Mouse (Mus musculus) stomach, postnatal 0 days (tissue): ENCODE results near the gene Cacna1g. TPM values are rescaled to one million over a fixed set of nuclear protein-coding genes. Genes with fewer than 3 reads are reported as not detected.

ENCODE experiments used
- ATAC-seq: fragments of 200-750 bp; cut with Nextera tagmentation; 2 replicates; pipeline ENCODE4 v1.8.0; 2017; ENCODE audit not compliant: low FRiP score, low TSS enrichment
- DNase-seq: peaks from one replicate; pipeline ENCODE4 v3.0.0-alpha.2; 2016; ENCODE audit warnings: low spot score
- H3K27ac ChIP-seq: fragments of 300-500 bp; sonication (generic); replicated peaks from 2 replicates; pipeline ENCODE4 v1.5.1; 2014; ENCODE audit warnings: mild to moderate bottlenecking, control low read depth
- H3K27me3 ChIP-seq: fragments of 300-500 bp; sonication (generic); 2 replicates; pipeline ENCODE4 v1.6.1; 2014; ENCODE audit warnings: low read length; ENCODE audit not compliant: control insufficient read depth, insufficient read depth
- H3K36me3 ChIP-seq: fragments of 300-500 bp; sonication (generic); 2 replicates; pipeline ENCODE4 v1.6.1; 2014; ENCODE audit warnings: low read length, mixed read lengths; ENCODE audit not compliant: control insufficient read depth, insufficient read depth
- H3K4me1 ChIP-seq: fragments of 300-500 bp; sonication (generic); replicated peaks from 2 replicates; pipeline ENCODE4 v1.6.1; 2014; ENCODE audit warnings: antibody characterized with exemption; ENCODE audit not compliant: control insufficient read depth, insufficient read depth
- H3K4me2 ChIP-seq: fragments of 300-500 bp; sonication (generic); replicated peaks from 2 replicates; pipeline ENCODE4 v1.6.1; 2014; ENCODE audit warnings: low read depth, mild to moderate bottlenecking, control low read depth, moderate library complexity
- H3K4me3 ChIP-seq: fragments of 300-500 bp; sonication (generic); 2 replicates; pipeline ENCODE4 v1.5.1; 2014; ENCODE audit warnings: low read depth, low read length, control low read depth
- H3K9ac ChIP-seq: fragments of 300-500 bp; sonication (generic); 2 replicates; pipeline ENCODE4 v1.6.1; 2014; ENCODE audit warnings: mild to moderate bottlenecking, low read length, control low read depth, mixed read lengths
- H3K9me3 ChIP-seq: fragments of 300-500 bp; sonication (generic); 2 replicates; pipeline ENCODE4 v1.6.1; 2016; ENCODE audit warnings: low read length; ENCODE audit not compliant: control insufficient read depth
- CTCF ChIP-seq: IDR thresholded peaks from 2 replicates; pipeline ENCODE4 v1.5.1; 2016; ENCODE audit warnings: antibody characterized with exemption, low read depth, mild to moderate bottlenecking, moderate library complexity
- EP300 ChIP-seq: optimal IDR thresholded peaks from 2 replicates; pipeline ENCODE3; 2016; ENCODE audit warnings: antibody characterized with exemption
- WGBS: fragments of 180-500 bp; shearing (Covaris S2); extraction: QIAGEN DNeasy Blood & Tissue Kit; methylation state at CpG from one replicate; pipeline ENCODE4 v1.1.7; 2014; 5-methylcytosine and 5-hydroxymethylcytosine counted together
- polyA plus RNA-seq: library from polyadenylated mRNA; unstranded; fragments of >200 nt; fragmentation: Nextera tagmentation; extraction: Ambion mirVana; gene quantifications from 2 replicates; pipeline ENCODE4 v1.2.1, GENCODE M21; 2015

Gene Cacna1g
- polyA plus RNA-seq, 1 experiment from 2014 or later, result 1.8 TPM

DNA sequence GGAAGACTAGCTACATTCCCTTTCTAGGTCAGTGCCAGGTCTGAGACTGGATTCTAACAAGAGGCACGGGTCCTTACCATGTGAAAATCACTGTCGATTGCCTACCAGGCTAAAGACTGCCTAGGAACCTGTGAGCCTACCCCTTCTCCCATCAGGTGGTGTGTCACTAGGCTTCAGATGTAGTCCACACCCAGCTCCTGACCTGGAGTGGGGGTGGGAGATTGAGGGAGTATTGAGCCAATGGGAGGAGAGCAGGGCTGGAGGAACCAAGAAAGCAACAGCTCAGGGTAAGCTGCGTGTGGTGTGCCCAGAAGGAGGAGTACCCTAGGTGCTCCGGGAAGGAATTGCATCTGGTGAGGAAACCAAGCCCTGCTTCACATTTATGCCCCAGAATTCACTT is 60.0 kb downstream of the Cacna1g start:
- H3K9me3 ChIP-seq, result no peaks in the 10 kb centered on the region
- H3K9ac ChIP-seq, result no peak overlapping the region
- H3K27me3 ChIP-seq, result no peaks in the 10 kb centered on the region
- DNase-seq (no peak), ATAC-seq (peak; percentile 36)
- H3K4me3 ChIP-seq, result no peak overlapping the region
- WGBS, result 35% methylated on average over 4 of the region's 4 CpGs
- TF ChIP-seq CTCF, result no peak
- TF ChIP-seq EP300, result no peak
- H3K36me3 ChIP-seq, result no peaks in the 10 kb centered on the region
- H3K4me2 ChIP-seq, result no peak overlapping the region
- H3K27ac ChIP-seq, result no peak overlapping the region
- H3K4me1 ChIP-seq, result no peaks in the 10 kb centered on the region; the same call in 1 of the 2 replicates

DNA sequence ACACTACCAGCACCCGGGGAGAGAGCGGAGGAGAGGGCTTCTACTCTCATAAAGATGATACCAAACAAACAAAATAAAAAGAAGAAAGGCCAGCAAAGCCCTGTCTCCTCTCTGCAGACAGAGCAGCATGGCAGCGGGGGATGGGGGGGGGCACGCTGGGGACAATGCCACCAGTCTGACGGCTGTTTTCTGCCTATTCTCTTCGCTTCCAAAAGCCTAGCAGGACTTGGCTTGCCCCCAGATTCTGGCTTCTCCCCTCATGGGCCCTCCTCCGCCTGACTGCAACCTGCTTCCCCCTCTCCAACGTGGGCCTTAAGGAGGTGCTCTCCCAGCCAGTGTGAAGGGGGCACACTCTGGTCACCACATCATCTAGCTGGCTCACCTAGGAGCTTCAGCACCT is 60.5 kb downstream of the Cacna1g start:
- DNase-seq (no peak), ATAC-seq (no peak)
- no peaks in the 10 kb centered on the region for H3K27me3 ChIP-seq
- 43% methylated on average over 8 of the region's 8 CpGs for WGBS
- no peak overlapping the region for H3K4me2 ChIP-seq
- H3K4me1 ChIP-seq, result no peaks in the 10 kb centered on the region; the same call in 1 of the 2 replicates
- TF ChIP-seq CTCF (no peak), EP300 (no peak)
- H3K4me3 ChIP-seq, result no peak overlapping the region
- H3K36me3 ChIP-seq, result no peaks in the 10 kb centered on the region
- H3K27ac ChIP-seq, result no peak overlapping the region
- no peaks in the 10 kb centered on the region for H3K9me3 ChIP-seq
- H3K9ac ChIP-seq, result no peak overlapping the region

GRCm38 (mm10) chr11:94412998-94413469 is 61.0 kb downstream of the Cacna1g start:
- Histone ChIP-seq H3K9me3 (no peaks in the 10 kb centered on the region), H3K9ac (no peak overlapping the region), H3K36me3 (no peaks in the 10 kb centered on the region), H3K27ac (no peak overlapping the region), H3K27me3 (no peaks in the 10 kb centered on the region), H3K4me2 (no peak overlapping the region), H3K4me3 (no peak overlapping the region), H3K4me1 (no peaks in the 10 kb centered on the region; the same call in 1 of the 2 replicates)
- DNase-seq, result no peak
- TF ChIP-seq CTCF (no peak), EP300 (no peak)
- 46% methylated on average over 10 of the region's 10 CpGs for WGBS
- no peak for ATAC-seq

DNA sequence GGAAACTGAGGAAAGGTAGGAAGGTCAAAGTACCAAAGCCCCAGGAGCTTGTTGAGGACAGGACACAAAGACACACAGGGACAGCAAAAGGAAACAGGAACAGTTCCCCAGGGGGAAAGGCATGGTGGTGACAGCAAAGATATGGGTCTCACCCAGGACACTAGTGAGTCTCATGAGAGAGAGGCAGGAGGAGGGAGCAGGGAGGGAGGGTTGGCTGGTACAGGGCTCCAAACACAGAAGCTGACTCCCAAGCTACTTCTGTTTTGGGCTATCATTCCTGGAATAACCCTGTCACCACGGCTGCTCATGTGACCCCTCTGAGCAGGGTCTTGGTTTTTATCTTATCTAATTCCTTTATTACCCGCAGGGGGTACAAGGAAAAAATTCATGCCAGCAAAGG is 61.4 kb downstream of the Cacna1g start:
- Histone ChIP-seq H3K4me3 (no peak overlapping the region), H3K9me3 (no peaks in the 10 kb centered on the region), H3K36me3 (no peaks in the 10 kb centered on the region), H3K9ac (no peak overlapping the region), H3K27me3 (no peaks in the 10 kb centered on the region), H3K4me1 (no peaks in the 10 kb centered on the region; the same call in 1 of the 2 replicates), H3K27ac (no peak overlapping the region), H3K4me2 (no peak overlapping the region)
- DNase-seq (no peak), ATAC-seq (no peak)
- TF ChIP-seq CTCF (no peak), EP300 (no peak)
- 42% methylated on average over 2 of the region's 2 CpGs for WGBS

DNA sequence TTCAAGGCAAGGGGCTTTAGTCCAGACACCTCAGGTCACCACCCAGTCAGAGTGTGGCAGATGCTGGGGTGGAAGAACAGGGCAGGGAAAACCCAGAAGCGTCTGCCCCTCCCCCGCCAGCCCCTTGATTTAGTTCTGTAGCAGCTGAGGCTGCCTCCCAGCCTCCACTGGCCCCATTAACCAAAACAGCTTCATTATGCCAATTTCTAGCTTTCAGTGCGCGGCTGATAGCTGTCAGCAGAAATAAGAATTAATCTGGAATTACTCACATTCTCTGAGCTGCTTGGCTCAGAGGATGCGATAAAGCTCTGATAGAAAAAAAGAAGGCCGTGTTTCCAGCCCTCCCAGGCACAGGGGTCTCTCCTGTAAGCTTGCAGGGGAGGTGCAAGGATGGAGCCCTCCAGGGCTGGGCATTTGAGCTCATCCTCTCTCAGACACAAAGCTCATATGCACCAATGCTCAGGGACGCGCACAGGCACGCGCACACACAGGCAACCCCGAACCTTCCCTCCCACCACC is 66.1 kb downstream of the Cacna1g start:
- no peak overlapping the region for H3K9ac ChIP-seq
- no peaks in the 10 kb centered on the region for H3K36me3 ChIP-seq
- DNase-seq, result no peak
- no peak for TF ChIP-seq EP300
- TF ChIP-seq CTCF, result no peak
- H3K27ac ChIP-seq, result no peak overlapping the region
- ATAC-seq, result no peak
- H3K4me1 ChIP-seq, result 0 out of 2 replicates have a peak, but pooled peaks cover 3% of the 10 kb centered on the region
- H3K4me2 ChIP-seq, result no peak overlapping the region
- H3K27me3 ChIP-seq, result no peaks in the 10 kb centered on the region
- 42% methylated on average over 11 of the region's 11 CpGs for WGBS
- no peaks in the 10 kb centered on the region for H3K9me3 ChIP-seq
- H3K4me3 ChIP-seq, result no peak overlapping the region

DNA sequence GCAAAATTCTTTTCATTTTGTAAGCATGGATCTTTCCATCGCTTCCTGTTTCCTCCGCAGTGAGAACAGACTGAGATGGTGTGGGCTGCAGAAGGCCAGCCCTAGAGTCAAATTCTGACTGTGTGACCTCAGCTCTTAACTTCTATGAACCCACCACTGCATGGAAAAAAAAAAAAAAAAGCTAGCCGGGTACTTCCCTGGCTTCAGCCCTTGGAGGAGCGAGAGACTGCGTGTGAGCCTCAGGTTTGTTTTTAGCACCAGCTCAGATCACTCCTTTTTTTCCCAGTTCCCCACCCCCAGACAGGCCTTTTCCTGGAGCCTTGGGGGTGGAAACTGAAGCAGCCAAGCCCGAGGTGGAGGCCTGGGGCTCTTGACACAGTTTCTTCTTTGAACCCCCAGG is 68.7 kb downstream of the Cacna1g start:
- Histone ChIP-seq H3K9ac (no peak overlapping the region), H3K4me1 (0 out of 2 replicates have a peak, but pooled peaks cover 3% of the 10 kb centered on the region), H3K27ac (no peak overlapping the region; the same call in 1 of the 2 replicates), H3K36me3 (no peaks in the 10 kb centered on the region), H3K4me2 (no peak overlapping the region), H3K4me3 (no peak overlapping the region), H3K27me3 (no peaks in the 10 kb centered on the region), H3K9me3 (no peaks in the 10 kb centered on the region)
- WGBS, result 52% methylated on average over 6 of the region's 6 CpGs
- no peak for TF ChIP-seq CTCF
- TF ChIP-seq EP300, result no peak
- no peak for ATAC-seq
- DNase-seq, result no peak
